Mouse (Mus musculus): ENCODE results near the gene Tgm5. TPM values are rescaled to one million over a fixed set of nuclear protein-coding genes. Genes with fewer than 3 reads are reported as not detected.
"Not testable (repeated sequence)": the region's sequence is repeated elsewhere in the genome, so short reads cannot be mapped to it uniquely, and the experiment has no call there.

Gene Tgm5
- not detected for total RNA-seq (2021)

DNA sequence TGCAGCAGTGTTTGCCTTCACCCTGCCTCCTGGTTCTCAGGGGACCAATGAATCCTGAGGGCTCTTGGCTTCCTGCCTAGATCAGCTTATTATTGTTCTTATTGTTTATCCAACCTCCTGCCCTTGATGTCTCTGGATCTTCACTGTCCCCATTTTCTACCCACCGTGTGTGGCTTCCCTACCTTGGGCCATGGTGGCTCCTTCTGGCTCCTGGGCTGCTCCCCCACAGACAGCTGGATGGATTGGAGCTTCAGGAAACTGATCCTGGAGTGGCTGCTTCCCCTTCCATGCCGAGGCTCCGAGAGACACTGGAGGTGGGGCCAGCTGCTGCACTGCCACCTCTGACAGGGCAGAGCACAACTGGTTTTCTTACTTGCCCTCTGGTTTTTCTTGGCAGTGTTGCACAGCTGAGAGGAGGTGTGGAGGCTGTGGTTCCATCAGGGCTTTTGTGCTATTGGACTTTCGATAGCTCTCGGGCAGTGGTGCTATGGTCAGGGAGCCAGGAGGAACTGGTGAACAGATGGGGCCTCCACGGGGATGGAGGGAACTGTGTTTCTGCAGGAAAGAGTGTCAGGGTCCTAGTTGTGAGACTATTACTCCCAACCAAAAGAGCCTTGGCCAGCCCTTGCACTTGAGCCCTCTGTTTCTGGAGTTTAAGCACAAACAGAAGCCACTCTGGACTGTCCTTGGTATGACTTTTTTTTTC lies at the start of gene Tgm5:
Gene Tgm5 (minus strand): TSS at position 362 of the 706 bp plus-strand sequence.
- intact Hi-C loops (cut with DNase I), result no loop called here
- no peak for DNase-seq

DNA sequence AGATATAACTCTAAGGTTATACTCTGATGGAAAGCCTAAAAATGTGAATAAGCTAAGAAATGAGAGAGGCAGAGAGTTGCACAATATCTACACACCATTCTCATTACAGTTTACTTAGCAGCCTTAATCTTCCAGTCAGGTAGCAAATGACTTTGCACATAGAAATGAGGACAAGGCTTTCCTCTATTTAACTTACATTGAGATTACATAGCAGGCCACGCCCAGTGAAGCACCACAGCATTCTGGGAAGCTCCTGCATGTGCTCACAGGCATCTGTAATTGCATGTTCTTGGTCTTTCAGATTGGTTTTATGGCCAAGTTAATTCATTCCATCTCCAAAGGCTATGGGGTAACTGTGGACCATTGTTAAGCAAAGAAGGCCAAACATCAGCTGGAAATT lies 47.2 kb upstream of the Tgm5 start:
- intact Hi-C loops (cut with DNase I), result no loop called here
- no peak for DNase-seq

DNA sequence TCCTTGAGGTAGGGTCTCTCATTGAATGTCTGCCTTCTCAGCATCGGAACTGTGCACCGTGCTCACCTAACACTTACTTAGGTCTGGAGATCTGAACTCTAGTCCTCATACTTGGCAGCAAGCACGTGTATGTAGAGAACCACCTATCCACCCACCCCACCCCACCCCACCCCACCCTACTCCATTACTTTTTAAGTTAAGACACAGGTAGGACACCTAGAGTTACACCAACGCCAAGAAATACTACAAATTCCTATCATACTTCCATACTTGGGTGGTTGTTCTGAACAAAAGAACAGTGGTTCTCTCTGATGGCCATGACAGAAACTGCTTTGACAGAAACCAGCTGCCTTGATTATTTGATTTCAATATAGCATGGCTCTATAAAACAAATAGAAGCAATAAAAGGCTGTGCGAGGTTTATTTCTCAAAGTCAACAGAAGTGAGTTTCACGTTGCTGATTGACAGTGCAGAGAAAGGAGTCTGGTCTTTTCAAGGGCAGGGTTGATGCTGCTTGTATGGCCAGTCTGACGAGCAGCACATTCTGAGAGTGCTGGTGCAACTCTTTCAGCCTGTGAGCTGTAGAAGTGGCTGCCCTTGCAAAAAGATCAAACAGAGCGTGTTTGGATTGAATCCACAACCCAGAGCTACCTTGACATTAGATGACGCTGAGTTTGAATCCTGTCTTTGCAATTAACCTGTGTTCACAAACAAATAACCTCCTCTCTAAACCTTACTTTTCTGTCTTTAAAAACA lies 43.4 kb upstream of the Tgm5 start:
- intact Hi-C loops (cut with DNase I), result no loop called here
- no peak for DNase-seq

DNA sequence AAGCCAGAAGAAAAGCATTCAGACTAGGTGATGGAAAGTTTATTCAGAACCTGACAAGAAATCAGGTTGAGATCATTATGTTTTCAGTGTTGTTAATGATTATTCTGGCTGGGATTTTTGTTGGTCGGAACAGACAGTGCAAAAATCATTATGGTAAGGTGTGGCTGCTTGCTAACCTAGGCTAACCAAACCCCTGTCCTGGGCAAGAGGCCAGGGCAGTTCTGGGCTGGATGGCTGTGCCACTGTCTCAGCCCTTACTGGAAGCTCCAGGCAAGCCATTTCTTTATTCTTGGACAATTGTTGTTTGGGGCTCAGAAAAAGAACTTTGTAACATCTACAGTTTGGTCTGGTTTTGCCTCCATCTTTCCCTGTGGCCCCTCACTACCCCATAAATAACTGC lies 41.9 kb upstream of the Tgm5 start:
- no peak for DNase-seq
- intact Hi-C loops (cut with DNase I), result no loop called here

DNA sequence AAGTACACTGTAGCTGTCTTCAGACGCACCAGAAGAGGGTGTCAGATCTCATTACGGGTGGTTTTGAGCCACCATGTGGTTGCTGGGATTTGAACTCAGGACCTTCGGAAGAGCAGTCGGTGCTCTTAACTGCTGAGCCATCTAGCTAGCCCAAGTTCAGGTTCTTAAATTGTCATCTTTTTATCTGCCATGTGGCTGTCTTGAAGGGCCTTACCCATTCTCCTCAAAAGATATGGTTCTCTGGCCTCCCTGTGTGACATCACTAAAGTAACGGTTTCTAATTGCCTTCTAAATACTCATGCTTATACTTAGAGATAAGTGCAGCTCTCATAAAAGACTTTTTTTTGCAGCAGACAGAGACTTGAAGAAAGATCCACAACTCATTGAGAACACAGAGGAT lies 40.7 kb upstream of the Tgm5 start:
- intact Hi-C loops (cut with DNase I), result not testable (repeated sequence)

DNA sequence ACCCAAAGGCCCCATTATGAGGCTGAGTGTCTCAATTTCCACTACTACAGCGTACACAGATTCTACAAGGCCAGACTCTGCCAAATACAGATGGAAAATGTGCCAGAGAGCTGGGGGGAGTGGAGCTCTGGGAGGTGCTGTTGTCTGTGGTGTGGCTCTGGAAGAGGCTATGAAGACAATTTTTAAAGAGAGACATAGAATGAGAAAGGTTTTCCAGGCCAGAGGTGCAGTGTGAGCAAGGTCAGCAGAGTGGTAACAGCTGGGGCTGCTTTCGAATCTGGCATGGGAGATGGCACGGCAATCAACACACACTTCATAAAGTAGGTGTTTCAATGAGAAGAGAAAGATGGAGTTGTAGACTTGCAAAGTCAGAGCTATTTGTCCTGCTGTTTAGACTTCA lies 33.6 kb upstream of the Tgm5 start:
- DNase-seq, result no peak
- intact Hi-C loops (cut with DNase I), result no loop called here

More for the DNA sequence above, 40.7 kb upstream of the Tgm5 start:
- not testable (repeated sequence) for DNase-seq

DNA sequence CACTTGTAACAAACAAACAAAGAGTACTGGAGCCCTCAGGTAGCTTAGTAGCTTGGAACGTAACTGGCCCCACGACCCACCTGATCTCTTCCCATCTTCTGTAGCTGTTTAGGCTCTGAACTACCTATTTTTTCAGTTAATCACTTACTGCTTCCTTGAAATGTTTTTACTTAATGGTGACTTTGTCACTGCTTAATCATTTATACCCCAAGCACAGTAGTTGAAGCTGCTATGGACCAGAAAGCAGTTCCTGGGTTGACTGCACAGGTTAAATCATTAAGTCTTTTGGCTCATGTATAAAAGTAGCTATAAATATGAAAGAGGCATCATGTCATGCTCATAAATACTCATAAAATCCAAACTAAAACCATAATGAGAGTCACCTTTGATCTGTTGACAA lies 29.8 kb upstream of the Tgm5 start:
- intact Hi-C loops (cut with DNase I), result no loop called here

DNA sequence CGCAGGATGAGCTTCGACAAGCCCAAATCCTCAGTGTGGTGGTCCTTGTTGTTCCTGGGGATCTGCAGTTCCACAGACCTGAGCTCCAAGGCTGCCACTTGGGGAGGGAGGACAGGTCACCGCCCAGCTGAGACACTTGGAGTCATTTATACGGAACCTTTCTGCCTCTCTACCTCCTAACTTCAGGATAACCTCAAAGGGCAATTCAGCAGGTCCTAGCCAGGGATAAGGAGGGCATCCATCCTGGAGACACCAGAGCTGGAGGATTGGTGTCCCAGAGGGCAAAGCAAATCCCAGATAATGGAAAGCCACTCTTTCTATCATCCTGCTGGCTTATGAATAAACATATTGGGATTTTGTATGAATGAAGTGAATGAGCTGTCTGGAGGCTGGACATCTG lies 24.1 kb upstream of the Tgm5 start, which contains the start of gene Tgm7:
Gene Tgm7 (minus strand): TSS at position 101 of the 400 bp plus-strand sequence.
- DNase-seq, result no peak
- intact Hi-C loops (cut with DNase I), result loop anchor here (10.0 kb wide), 1 partner anchor 635 kb away; no protein-coding TSS in a partner anchor

More for the DNA sequence above, 29.8 kb upstream of the Tgm5 start:
- no peak for DNase-seq

DNA sequence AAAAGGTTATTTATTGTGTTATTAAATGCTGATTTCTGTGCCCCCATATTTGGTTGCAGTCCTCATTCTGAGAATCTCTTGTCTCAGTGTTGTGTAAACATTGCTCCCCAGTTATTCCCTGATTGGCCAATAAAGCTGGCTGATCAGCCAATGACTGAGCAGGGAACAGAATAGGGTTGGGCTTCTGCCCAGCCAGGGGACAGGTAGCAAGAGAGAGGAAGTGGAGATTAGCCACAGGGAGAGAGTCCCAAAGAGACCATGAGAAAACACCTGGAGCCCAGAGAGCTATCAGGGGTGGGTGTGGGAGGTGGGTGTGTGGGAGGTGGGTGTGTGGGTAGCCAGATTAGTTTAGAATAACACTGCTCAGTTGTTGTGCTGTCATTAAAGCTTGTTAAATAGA lies 20.3 kb upstream of the Tgm5 start:
- intact Hi-C loops (cut with DNase I), result loop anchor here (10.0 kb wide), 1 partner anchor 631 kb away; no protein-coding TSS in a partner anchor

DNA sequence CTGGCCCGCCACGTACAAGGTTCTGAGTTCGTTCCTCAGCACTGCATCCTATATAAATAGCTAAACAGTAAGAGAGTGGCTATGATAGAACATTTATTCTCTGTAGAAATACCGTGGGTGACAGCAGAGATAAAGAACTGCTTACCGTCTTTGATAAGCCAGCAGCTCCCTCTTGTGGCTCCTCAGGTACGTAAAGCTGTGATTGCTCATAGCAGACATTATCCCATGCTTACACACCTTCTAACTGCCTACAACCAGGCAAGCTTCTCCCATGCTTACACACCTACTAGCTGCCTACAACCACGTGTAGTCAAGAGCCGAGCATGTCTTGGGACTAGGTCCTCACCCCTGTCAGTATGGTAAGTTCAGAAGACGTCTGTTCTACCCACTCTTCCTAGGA lies 16.4 kb upstream of the Tgm5 start:
- intact Hi-C loops (cut with DNase I), result loop anchor here (1.0 to 10.0 kb wide), 3 partner anchors 61 to 627 kb away; partner anchors contain the start of gene Tmem62
- DNase-seq, result peak; percentile 37 to 51

More for the DNA sequence above, 20.3 kb upstream of the Tgm5 start:
- no peak for DNase-seq

DNA sequence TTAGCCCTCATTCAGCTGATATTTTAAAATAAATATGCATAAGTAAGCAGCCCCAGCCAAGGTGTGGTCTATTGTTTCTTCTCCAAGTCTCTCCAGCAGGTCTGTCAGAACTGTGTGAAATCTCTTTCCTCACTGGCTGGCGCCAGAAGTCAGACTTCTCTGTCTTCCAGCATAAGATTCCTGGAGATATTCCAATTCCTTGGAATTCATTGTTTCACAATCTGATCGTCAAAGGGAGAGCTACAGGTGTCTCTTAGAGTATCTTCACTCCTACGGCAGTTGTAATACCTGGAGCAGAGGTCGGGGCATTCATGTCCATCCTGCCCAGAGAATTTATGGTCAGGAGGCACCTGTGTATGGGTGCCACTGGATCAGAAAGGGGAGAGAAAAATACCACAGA lies 4.1 kb upstream of the Tgm5 start:
- intact Hi-C loops (cut with DNase I), result no loop called here
- no peak for DNase-seq

DNA sequence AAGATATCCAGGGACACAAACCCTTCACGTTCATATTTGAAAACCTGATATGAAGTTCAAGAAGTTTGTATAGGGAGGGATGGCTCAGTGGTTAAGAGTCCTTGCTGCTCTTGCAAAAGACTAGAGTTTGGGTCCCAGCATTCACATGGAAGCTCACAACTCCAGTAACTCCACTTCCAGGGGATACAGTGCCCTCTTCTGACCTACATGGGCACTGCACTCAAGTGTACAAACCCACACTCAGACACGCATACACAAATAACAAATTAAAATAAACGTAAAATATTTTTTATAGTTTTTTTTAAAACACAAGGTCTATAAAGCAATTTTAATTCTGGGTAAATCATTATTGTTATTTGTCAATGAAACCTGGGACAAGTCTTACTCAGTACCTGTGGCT lies 2.9 kb upstream of the Tgm5 start:
- DNase-seq, result no peak
- intact Hi-C loops (cut with DNase I), result no loop called here

DNA sequence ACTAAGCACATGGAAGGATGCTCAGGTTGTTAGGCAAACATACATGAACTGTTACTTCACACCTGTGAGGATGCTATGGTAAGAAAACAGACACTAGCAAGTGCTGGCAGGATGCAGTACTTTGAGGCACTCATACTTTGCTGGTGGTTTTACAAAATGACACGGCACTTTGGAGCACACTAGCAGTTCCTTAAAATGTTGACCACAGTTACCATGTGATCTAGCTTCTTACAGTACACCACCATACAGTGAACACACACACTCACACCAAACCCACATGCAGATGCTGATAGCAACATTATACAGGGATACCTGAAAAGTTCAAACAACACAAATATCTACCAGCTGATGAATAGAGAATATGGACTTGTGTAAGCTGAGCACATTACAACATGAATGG lies 3.0 kb downstream of the Tgm5 start:
- intact Hi-C loops (cut with DNase I), result no loop called here

DNA sequence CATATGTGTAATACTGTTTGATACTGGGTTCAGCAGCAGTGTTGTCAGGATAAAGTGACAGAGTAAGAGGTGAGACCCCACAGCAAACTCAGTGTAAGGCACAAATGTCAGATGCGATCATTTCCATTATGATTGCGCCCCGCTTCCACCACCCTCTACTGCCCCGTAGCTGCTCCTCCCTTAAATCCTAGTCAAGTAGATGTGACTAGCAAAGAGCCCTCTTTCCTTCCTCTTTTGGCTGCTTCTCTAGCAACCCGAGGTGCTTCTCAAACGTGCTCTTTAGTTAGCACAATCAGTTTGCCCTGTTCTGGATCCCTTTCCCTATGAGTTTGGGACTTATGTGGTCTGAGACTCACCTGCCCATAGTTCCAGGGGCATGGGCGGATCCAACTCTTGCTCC lies 10.9 kb downstream of the Tgm5 start:
- DNase-seq, result no peak
- intact Hi-C loops (cut with DNase I), result no loop called here

More for the DNA sequence above, 3.0 kb downstream of the Tgm5 start:
- no peak for DNase-seq

DNA sequence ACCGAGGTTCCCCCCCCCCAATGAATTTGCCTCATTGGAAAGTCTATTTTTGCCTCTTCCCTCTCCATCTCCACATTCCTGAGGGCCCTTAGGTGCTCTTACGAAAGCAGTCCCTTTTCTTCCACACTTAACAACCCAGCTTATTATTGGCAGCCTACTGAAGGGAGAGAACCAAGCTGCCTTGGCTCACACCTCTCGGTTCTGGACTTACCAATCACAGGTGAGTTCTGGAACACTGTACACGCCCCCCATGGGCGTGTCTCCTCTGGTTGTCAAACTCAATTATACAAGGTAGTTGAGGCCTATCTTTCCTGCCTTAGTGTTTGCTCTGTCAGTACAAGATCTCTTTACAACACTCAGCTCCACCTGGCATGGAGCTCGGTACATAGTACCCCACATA lies 13.8 kb downstream of the Tgm5 start:
- DNase-seq, result no peak
- intact Hi-C loops (cut with DNase I), result no loop called here

DNA sequence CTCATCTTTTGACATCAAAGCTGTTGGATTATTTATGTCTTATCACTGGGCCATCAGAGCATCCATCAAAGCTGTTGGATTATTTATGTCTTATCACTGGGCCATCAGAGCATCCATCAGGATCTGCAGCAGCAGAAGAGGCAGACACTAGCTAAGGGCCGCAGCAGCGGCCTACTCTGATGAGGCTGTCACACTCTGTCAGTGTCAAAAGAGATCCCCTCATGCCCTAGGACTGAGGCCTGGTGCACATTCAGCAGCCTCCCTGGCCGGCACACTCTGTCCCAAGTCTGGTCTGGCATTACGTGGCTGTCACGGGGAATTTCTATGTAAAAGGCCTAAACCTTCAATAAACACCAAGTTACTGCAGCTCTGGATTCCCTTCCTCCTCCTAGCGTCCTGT lies 16.1 kb downstream of the Tgm5 start:
- DNase-seq, result no peak
- intact Hi-C loops (cut with DNase I), result no loop called here

DNA sequence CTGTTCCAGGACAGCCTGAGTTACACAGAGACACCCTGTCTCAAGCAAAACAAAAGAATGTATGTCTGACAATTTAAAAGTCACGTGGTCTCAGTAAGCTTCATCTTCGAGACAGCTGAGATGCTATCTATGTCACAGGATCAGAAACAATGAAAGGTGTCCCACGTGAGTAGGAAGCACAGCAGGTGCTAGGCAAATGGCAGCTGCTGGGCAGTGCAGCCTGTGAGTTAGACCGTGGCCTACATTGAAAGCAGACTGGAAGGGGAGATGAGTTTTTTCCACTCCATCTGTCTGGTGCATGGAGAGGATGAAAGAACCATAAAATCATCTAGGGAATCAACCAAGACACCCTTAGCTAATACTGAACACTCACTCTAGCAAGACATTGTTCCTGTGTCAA lies 18.5 kb downstream of the Tgm5 start:
- no peak for DNase-seq
- intact Hi-C loops (cut with DNase I), result no loop called here

DNA sequence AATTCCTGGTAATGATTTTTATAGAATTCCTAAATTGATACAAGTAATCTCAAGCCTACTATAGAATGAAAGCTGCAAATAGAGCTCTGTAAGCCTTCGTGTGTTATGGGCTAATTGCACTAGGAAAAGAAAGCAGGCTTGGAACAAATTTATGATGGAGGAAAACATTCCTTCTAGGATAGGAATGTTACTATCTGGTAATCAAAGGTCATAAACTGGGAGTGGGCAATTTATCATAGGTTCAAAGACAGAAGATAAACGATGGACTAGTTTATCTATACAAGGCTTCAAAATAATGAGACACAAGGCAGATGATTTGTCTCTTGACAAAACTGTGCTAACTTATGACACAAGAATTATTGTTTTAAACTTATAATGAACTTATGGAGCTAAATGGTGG lies 24.3 kb downstream of the Tgm5 start:
- no peak for DNase-seq
- intact Hi-C loops (cut with DNase I), result no loop called here

DNA sequence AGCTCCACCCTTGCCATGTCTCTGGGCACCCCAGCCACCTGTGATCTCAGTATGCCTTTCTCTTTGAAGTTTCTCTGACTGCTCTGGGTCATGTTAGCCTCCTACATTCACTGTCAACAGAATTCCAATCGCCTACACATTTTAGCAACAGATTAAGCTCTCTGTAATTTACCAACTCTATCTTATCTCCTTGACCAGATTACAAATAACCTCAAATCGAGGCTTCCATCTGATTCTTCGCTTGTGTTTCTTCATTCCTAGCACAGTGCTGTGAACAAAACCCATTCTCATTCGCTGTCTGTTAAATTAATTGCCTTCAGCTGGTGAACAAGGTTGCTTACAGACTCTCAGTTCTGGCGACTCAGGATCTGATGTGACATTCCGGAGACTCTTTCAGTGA lies 27.6 kb downstream of the Tgm5 start:
- intact Hi-C loops (cut with DNase I), result no loop called here
- DNase-seq, result no peak

DNA sequence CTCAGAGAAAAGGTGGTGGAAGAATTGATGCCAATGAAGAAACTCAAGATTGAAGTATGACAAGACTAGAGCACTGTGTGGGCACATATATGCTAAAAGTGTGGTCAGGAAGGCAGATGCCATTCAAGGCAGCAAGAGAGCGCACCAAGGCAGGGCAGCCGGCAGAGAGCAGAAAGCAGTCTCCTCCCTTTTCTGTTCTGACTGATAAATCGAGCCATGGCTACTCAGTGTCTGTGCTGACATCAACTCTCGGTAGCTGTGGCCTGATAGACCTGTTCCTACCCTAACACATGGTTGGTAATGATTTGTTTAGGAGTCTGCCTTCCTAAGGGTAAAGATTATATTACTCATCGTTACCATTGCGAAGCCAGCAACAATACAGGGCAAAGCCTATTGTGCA lies 29.7 kb downstream of the Tgm5 start:
- DNase-seq, result no peak
- intact Hi-C loops (cut with DNase I), result no loop called here

DNA sequence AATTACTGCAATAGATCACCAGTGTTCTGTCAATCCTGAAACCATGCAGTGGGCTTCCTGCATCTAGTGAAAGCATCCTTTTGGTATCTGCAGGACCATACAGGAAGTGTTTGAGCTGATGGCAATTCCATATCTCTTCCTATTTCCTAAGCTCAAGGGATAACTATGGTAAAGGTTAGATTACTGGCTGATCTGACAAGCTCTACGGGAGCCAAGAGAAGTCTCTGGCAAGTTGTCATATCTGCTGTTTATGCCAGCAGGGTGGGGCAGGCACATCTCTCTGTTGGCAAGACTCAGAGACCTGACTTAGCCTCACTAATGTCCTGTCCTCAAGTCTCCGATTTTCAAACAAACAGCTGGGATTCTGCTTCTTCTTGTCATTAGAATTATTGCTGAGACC lies 31.6 kb downstream of the Tgm5 start:
- intact Hi-C loops (cut with DNase I), result no loop called here
- no peak for DNase-seq

DNA sequence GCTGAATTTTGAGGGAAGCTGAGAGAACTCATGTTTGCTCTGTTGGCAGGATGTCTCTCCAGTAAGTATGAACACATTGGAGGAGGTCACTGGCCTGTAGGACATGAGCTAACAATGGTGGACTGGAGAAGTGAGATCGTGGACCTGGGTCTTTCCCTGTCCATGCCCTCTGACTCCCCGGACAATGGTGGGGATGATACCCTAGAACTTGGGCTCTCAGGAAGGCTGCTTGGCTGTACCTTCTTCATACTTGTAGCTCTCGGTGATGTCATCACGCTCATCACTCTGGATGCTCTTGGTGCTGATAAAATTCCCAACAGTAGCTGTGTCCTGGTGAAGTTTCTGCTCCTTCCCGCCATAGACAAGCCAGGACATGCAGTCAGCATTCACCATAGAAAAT lies 33.5 kb downstream of the Tgm5 start:
- DNase-seq, result no peak
- intact Hi-C loops (cut with DNase I), result no loop called here

All from heart, postnatal 36 days (tissue).